Mouse (Mus musculus): ENCODE results near the gene Mb21d2.

- TF ChIP-seq GATA1 (IDR thresholded peaks at IDR 0.05; ENCODE audit: low read length) (no peak), TAL1 (IDR thresholded peaks at IDR 0.05; ENCODE audit: low read length) (no peak)
These were observed 14.8 kb downstream of the Mb21d2 start for GRCm38 (mm10) chr16:28914709-28915108.
